Mouse (Mus musculus) regulatory T cell (primary cell): ENCODE data around the gene Tarbp1.

Experiments
- in situ Hi-C: fragments of 300-600 bp; cut with MboI, MseI; formaldehyde crosslinking; loops from one replicate; pipeline ENCODE4 v1.15.1; 2025; ENCODE audit warnings: high pct_unique_total_duplicates

Tarbp1 gene

DNA sequence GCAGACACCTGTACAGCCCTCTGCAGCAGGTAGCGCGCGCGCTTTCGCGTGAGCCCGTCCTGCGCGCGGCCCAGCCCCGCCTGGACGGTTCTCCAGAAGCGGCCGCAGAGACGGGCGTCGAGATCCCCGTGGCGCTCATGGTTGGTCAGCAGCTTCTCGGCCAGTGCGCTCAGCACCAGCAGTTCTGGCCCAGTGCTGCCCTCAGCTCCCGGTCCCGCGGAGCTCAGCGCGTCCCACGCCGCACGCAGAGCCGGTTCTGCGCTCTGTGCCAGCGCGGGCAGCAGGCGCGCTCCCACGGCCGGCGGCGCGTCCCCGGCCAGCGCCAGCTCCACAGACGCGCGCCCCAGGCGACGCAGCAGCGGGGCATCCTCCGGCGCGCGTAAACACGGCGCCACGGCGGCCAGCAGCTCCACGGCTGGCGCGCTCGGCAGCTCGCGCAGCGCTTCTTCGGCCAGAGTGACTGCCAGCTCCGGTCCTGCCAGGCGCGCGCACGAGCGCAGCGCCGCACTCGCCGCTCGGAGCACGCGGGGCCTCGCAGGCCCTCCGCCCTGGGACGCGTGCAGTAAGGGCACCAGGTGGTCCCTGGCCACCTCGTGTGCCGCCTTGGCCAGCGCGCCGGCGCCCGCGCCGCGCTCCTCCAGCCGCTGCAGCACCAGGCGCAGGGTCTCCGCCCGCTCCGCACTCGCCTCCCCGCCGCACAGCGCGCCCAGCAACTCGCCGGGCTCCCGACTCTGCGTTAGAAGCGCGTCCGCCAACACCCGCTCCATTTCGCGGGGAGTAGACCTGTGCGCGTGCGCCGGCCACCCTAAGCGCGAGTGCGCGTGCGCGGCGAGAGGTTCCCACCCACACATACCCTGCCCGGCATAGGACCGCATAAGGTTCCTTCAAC is at the start of gene Tarbp1:
Gene Tarbp1, minus strand, starts transcription at position 767 of the 889 bp plus-strand sequence.
- in situ Hi-C loops, result no loop called here

DNA sequence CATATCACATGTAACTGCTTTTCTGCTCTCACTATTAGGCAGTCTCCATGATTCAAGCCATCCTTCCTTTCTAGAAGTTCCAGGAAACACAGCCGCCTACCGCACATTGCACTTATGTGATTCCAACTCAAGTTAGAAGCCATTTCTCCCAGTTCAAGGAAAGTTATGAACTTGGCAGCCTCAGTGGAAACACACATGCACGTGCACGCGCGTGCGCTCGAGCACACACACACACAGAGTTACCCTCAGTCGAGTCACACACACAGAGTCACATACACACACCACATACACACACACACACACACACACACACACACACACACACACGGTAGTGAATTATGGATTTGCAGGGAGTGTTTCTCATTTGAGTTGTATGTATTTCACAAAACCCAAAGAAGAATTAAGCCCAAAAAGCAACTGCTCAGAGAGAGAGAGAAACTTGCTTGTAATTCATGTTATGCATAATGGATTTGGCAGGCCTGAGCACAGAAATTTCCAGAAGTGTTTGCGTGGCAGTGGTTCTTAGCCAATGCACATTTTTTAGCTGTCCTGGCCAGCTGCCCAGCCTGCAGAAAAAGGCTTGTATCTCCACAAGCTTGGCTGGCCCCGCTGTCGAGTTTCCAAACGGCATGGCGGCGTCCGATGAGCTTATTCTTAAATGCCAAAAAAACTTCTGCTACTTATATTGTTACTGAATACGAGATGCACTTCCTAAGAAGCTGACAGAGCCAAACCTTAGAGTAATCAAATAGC is 49.5 kb upstream of the Tarbp1 start:
- in situ Hi-C loops, result loop anchor here (25.0 kb wide), 1 partner anchor 638 kb away; no protein-coding TSS in a partner anchor

DNA sequence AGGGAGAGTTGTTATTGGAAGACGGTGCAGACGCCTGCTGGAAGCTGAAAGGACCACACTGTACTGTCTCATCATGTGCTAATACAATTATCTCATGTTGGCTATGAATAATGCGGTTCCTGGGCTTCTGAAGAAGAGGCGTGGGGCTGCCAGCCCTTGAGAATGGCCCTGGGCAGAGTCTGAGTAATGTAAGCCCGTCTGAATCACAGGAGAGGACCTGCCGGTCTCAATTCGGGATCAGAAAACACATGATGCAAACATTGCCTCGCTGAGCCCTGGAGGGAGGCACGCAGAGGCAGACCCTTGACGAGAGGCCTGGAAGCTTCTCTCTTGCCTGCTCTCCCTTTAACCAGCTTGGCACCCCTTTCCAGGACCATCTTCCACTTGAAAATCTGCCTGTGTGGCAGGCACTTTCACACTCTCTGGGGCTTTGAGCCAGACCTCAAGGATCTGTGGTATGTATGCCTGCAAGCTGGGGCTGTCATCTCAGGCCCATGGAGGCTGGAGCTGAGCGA is 48.3 kb upstream of the Tarbp1 start:
- in situ Hi-C loops, result loop anchor here (25.0 kb wide), 1 partner anchor 639 kb away; no protein-coding TSS in a partner anchor

DNA sequence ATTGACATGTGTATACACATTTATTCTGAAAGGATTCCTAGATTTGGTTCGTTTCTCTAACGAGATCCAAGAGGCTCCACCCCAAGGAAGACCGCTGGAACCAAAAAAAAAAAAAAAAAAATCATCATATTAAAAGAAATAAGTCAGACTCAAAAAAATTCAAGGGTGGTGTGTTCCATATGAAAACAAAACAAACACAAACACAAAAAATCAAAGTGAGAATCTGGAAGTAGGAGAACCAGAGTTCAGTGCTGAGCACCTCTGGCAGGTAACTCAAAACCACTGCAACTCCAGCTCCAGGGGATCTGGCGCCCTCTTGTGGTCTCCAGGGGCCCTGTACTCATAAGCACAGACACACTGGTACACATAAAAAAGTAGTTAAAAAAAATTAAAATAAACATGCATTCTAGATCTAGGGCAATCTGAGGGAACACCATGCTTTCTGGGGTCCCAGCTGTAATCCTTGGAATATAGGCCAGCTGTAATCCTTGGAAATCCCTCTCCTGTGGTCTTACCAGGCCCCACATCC is 44.6 kb upstream of the Tarbp1 start:
- in situ Hi-C loops, result loop anchor here (25.0 kb wide), 1 partner anchor 643 kb away; no protein-coding TSS in a partner anchor

DNA sequence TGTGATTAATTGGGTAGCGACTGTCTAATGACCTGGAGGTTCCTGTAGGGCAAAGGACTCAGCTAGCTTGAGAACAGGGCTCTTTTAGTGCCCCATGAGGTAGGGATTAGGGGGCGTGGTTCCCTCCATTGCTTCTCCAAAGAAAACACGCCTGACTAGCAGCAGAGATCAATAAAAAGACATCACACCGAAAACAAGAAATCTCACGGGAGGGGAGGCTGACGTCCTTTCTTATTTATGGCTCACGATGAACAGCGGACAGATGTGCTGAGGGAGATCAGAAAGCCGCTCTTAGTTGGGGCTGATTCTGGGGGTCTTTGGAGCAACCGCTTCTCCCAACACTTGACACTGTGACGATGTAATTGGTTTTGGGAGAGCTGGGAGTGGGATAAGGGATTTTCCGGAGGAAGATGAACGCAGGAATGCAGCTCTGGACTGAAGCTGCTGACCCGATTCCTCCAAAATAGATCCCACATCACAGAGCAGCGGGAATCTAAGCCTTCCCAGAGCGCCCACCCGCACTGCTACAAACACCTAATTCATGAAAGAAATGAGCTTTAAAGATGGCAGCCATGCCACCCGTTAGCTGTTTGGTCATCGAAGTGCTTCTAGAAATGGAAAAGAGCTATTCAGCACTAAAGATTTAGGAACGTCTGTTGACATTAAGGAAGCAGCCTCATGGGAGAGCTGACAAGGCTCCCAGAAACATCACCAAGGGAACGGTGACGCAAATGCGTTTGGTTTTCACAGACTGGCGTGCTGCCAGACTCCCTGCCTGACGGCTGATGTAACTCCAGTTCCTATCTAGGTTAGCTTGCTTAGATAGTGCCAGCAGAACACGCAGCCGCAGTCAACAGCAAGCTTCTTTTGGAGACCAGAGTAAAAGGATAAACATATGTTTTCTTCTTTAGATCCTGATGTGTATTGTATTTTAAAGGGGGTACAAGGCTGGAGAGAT is 42.0 kb upstream of the Tarbp1 start:
- in situ Hi-C loops, result loop anchor here (25.0 kb wide), 1 partner anchor 645 kb away; no protein-coding TSS in a partner anchor

DNA sequence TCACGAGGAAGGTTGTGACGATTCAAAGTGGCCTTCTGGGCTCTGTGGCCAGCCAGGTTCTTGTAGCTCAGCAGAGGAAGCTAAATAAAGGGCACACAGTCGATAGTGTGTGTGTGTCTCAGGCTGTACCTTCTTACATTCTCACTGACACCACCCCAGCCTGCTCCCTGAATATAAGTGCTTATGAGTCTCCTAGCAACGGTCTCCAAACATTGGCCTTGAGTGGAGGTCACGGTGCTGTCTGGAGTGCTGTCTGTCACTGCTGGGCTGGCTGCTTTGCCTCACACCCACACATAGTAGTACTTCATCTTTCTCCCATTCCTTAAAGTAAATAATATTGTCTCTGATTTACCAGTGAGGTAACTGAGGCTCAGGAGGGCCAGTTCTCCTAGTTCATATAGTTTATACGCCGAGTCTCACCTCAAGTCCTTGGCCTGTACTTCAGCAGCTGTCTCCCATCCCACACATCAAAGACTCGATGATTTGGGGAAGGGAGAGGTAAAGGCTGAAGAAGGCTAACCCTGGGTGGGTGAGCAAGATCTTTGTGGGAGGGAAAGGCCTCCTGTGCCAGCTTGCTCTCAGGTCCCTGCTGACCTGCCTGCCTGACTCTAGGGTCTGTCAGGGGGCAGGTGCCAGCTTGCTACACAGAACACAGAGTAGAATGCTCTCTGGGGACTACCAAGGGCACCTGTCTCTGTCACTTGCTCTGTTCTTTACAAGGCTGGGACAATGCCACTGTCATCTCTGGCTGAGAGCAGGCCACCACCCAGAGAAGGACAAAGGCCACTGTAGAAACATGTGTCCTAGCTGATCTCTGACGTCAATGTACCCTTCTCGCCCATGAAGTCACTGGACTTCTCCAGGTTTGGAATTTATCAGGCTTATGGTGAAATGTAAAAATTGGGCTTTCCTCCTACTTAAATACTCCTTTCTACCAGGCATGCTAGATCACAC is 39.4 kb upstream of the Tarbp1 start:
- in situ Hi-C loops, result loop anchor here (25.0 kb wide), 1 partner anchor 648 kb away; no protein-coding TSS in a partner anchor

DNA sequence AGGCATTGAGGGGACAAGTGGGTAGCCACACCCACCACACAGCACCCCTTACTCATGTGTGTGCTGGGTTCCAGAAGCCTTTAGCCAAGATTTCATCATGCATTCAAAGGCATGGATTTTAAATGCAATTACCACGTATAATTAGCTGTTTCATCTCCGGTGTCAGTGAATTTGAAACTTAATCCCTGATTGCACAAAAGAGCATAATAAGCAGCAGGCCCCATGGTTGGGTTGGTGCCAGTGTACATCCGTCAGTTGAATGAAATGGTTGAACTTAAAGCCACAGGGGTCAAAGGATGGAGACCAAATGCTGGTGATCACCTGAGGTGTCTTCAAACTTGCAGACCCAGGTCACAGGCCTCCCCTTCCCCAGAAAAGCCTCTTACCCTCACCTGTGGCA is 36.0 kb upstream of the Tarbp1 start:
- in situ Hi-C loops, result loop anchor here (25.0 kb wide), 1 partner anchor 651 kb away; no protein-coding TSS in a partner anchor

DNA sequence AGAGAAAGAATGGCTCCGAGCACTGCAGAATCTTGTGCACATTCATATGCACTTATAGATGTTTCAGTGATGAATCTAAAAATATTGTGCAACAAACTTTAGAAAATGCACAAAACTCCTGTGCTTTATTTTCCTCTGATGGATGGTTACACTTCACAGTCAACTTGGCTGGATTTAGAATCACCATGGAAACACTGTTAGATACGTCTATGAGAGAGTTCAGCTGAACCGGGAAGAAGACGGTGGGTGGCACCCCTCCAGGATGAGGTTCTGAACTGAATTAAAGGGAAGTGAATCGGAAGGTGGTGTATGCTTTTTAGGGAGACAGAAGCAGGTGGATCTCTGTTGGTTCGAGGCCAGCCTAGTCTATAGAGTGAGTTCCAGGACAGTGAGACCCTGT is 34.8 kb upstream of the Tarbp1 start:
- in situ Hi-C loops, result loop anchor here (25.0 kb wide), 1 partner anchor 653 kb away; no protein-coding TSS in a partner anchor

DNA sequence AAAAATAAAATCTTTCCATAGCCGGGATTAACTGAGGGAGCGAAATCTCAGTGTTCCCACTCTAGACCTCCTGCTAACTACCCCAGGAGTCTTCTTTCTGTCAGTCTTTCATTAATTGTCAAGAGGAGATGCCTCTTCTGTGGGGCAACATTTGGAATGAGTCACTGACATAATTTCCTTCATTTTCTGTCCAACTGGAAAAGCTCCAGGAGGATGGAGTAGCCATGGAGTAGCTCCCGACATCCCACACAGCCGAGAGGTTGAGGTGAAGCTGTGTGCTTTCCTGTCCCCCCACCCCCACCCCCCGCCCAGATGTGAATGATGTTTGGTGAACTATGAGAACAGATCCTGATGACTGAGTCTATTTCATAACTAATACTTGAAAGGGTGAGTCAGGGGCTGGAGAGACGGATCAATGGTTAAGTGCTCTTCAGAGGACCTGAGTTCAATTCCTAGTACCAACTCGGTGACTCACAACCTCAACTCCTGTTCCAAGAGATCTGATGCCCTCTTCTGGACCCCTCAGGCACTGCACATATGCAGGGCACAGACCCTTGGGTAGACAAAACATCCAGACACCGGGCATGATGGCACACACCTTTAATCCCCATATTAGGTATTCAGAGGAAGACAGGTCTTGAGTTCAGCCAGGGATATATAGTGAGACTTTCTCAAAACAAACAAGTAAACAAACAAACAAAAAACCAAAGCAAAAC is 34.2 kb upstream of the Tarbp1 start:
- in situ Hi-C loops, result loop anchor here (25.0 kb wide), 1 partner anchor 653 kb away; no protein-coding TSS in a partner anchor

DNA sequence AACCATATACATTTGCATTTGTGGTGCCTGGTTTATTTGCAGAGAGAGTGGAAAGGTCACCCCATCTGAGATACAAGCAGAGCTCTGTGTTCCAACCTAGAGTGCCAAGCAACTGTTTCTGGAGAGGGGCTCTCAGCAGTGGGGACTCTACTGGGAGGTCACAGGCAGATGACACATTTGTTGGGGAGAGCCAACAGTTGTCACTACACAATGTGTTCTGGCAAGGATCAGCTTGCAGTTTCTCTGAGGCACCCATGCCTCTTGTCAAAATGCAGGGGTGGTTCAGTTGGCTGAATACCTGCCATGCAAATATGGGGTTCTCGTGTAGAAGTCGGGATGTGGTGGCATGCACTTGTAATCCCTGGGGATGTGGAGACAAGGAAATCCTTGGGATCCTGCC is 33.4 kb upstream of the Tarbp1 start:
- in situ Hi-C loops, result loop anchor here (25.0 kb wide), 1 partner anchor 654 kb away; no protein-coding TSS in a partner anchor

DNA sequence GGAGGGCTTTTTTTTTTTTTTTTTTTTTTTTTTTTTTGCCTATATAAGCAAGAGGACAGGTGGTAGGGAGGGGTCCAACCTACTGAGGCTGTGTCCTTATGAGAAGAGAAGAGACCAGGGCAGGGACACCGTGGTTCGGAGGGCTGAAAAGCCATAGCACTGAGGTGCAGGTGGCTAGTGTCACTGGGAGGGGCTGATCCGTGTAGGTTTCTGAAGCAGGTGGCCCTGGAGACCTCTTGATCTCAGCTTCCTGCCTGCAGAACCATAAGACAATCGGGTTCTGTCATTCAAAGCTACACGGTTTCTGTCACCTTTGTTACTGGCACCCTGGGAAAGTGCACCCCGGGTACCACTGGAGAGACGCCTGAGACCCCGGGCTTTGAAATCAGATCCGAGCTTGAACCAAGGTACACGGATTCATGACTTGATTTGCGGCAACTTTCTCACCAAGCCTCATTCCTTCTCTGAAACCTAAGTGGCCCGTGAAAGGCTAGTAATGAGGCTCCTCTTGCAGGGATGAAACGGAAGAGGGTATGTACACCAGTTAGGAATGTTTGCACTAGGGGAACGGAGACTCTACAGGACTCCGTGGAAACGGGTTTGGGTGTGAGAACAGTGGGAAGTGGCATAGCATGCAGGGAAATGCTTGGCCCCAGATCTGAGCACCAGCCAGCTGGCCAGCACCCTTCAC is 29.8 kb upstream of the Tarbp1 start:
- in situ Hi-C loops, result loop anchor here (25.0 kb wide), 1 partner anchor 658 kb away; no protein-coding TSS in a partner anchor

DNA sequence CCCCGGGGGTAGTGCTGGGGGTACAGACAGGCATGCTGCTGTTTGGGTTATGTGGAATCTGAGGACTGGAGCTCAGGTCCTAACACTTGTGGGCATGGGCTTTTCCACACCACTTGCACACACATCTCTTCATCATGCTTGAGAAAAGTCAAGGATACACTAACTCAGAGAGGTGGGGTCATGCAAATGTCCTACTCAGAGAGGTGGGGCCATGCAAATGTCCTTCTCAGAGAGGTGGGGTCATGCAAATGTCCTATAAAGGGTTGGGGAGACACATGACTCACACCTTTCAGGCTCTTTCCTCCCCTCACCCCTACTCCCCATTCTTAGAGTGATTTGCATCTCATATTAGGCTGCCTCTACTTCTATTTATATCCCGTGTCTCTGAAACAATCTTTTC is 27.9 kb upstream of the Tarbp1 start:
- in situ Hi-C loops, result loop anchor here (25.0 kb wide), 1 partner anchor 660 kb away; no protein-coding TSS in a partner anchor

DNA sequence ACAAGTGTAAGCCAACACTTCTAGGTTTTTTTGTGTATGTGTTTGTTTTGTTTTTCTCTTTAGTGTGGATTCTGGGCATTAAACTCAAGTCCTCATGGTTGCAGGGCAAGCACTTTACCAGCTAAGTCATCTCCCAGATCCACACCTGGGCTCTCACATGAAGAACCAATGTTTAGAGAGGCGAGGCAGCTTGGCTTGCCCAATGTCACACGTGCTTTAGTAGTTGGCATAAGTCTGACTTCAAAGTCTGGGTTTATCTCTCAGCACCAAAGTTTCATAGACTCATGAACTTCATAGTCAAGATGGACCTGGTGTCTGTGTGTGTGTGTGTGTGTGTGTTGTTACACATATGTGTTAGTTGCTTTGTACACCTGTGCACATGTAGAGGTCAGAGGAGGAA is 24.5 kb upstream of the Tarbp1 start:
- in situ Hi-C loops, result loop anchor here (5.0 kb wide), 2 partner anchors 78 to 428 kb away; no protein-coding TSS in a partner anchor

DNA sequence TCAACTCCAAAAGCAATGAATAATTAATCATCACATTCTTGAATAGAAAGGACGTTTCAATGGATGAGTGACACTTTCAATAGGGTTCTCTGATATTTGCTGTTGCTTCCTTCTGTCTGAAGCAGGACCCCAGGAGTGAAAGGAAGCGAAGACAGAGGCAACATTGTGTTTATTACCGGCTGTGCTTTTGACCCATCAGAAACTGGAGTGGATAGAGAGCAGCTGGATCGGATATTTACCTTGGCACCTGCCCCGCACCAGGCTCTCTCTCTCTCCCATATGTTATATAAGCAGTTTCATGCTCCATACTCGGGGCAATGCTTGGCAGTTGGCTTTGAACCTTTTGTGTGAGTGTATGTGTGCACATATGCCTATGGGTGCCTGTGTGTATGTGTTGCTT is 23.6 kb upstream of the Tarbp1 start:
- in situ Hi-C loops, result loop anchor here (5.0 kb wide), 2 partner anchors 79 to 429 kb away; no protein-coding TSS in a partner anchor

DNA sequence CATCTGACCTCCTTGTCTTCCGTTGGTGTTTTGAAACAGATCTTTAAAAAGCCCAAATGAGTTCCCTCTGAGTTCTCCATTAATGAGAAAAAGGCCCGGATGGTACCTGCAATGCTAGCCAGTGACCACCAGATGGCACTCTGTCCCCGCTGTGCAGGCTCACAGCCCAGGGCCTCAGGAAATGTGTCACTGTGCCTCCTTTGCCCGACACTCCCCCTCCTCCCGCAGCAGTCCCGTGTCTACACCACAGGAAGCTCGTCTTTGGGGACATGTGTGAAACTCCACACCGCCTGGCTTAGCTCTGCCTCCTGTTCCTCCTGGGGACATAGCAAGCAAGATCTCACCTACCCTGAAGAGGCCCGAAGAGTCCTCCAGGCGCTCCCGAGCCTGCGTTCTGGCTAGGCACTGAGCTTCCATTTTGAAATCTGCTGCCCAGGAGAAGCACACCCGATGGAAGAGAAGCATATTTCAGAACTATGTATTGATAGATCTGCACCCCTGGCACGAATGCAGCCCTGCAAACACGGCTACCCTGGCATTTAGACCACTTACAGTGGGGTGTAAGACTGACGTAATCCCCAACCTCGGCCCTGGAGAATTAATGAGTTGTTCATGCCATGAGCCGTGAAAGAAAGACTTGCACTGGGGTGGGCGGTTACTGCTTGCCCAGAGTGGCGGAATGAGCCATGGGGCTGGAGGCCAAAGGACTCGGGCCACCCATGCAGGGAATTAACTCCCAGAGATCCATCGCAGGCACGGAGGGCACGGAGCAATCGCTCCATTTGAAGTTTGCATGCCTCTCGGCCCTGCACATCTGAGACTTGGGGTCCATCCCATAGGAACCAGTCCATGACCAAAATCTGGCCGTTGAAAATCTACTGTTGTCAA is 22.9 kb upstream of the Tarbp1 start:
- in situ Hi-C loops, result loop anchor here (5.0 kb wide), 2 partner anchors 80 to 430 kb away; no protein-coding TSS in a partner anchor

DNA sequence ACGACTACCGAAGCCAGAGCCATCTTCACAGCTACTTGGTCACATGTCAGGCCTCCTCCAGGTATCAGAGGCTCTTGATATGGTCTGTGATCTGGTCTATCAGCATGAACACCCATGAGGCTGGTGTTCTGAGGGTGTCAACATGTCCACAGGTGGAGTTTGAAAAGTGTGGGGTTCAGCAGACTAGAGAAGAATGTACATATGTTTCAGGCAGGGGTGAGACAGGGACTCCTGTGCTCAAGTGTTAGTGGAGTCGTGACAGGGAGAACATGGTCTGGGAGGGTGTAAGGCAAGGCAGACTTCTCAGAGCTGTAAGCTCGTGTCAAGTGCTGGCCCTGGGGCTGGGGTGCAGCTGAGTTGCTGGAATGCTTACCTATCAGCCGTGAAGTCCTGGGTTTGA is 22.1 kb upstream of the Tarbp1 start:
- in situ Hi-C loops, result loop anchor here (5.0 kb wide), 2 partner anchors 80 to 430 kb away; no protein-coding TSS in a partner anchor
